Mouse (Mus musculus) intestine, embryonic 14.5 days (tissue): ENCODE results near the gene Nectin2. TPM values are rescaled to one million over a fixed set of nuclear protein-coding genes. Genes with fewer than 3 reads are reported as not detected.
"Not testable (repeated sequence)": the region's sequence is repeated elsewhere in the genome, so short reads cannot be mapped to it uniquely, and the experiment has no call there.

Experiments
- ATAC-seq: fragments of 200-750 bp; cut with Nextera tagmentation; replicated peaks from 2 replicates; pipeline ENCODE4 v1.8.0; 2017; ENCODE audit warnings: low read depth, moderate number of reproducible peaks, moderate TSS enrichment, moderate library complexity; ENCODE audit not compliant: low FRiP score, low TSS enrichment
- DNase-seq: peaks from one replicate; pipeline ENCODE4 v3.0.0-alpha.2; 2018; ENCODE audit warnings: low spot score
- H3K27ac ChIP-seq: fragments of 300-500 bp; sonication (generic); 2 replicates; pipeline ENCODE4 v1.5.1; 2014; ENCODE audit warnings: low read depth, mild to moderate bottlenecking, control low read depth
- H3K27me3 ChIP-seq: fragments of 300-500 bp; sonication (generic); replicated peaks from 2 replicates; pipeline ENCODE4 v1.6.1; 2014; ENCODE audit warnings: low read length, control low read depth; ENCODE audit not compliant: control insufficient read depth, insufficient read depth
- H3K36me3 ChIP-seq: fragments of 300-500 bp; sonication (generic); 2 replicates; pipeline ENCODE4 v1.6.1; 2014; ENCODE audit warnings: low read length, control low read depth; ENCODE audit not compliant: control insufficient read depth, insufficient read depth
- H3K4me1 ChIP-seq: fragments of 300-500 bp; sonication (generic); replicated peaks from 2 replicates; pipeline ENCODE4 v1.6.1; 2014; ENCODE audit warnings: low read length, control low read depth, mixed read lengths; ENCODE audit not compliant: control insufficient read depth, insufficient read depth
- H3K4me2 ChIP-seq: fragments of 300-500 bp; sonication (generic); 2 replicates; pipeline ENCODE4 v1.6.1; 2014; ENCODE audit warnings: low read length
- H3K4me3 ChIP-seq: fragments of 300-500 bp; sonication (generic); 2 replicates; pipeline ENCODE4 v1.5.1; 2014; ENCODE audit warnings: low read depth, low read length, control low read depth, mixed read lengths
- H3K9ac ChIP-seq: fragments of 300-500 bp; sonication (generic); 2 replicates; pipeline ENCODE4 v1.6.1; 2014; ENCODE audit warnings: mild to moderate bottlenecking, low read length
- H3K9me3 ChIP-seq: fragments of 300-500 bp; sonication (generic); 2 replicates; pipeline ENCODE4 v1.6.1; 2016; ENCODE audit warnings: low read length, control low read depth; ENCODE audit not compliant: control insufficient read depth
- WGBS: fragments of 180-500 bp; shearing (Covaris S2); extraction: QIAGEN DNeasy Blood & Tissue Kit; methylation state at CpG from one replicate; pipeline ENCODE4 v1.1.7; 2014; 5-methylcytosine and 5-hydroxymethylcytosine counted together
- polyA plus RNA-seq: library from polyadenylated mRNA; unstranded; fragments of >200 nt; fragmentation: Nextera tagmentation; extraction: Ambion mirVana; gene quantifications from 2 replicates; pipeline ENCODE4 v1.2.1, GENCODE M21; 2014

Gene Nectin2
- polyA plus RNA-seq, 1 experiment from 2014 or later, result 136 TPM

- DNase-seq, ATAC-seq: not testable (repeated sequence)
These were observed 63.2 kb downstream of the Nectin2 start for GRCm38 (mm10) chr7:19686927-19687583.

DNA sequence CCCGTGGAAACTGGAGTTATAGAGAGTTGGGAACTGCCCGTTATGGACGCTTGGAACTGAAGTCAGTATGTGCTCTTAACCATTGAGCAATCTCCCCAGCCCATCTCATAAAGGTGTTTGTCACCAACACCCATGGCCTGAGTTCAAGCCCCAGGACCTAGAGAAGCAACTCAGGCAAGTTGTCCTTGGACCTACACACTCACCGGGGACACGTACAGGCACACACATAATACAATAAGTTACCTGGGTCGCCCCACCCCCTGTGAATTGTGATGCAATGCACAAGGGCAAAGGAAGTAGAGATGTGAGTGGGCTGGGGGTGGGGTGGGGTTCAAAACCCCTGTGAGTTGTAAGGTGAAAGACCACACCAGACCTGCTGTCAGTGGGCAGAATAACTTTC lies 63.8 kb downstream of the Nectin2 start:
- ATAC-seq (no peak), DNase-seq (no peak)
- H3K4me1 ChIP-seq, result no peaks in the 10 kb centered on the region
- no peaks in the 10 kb centered on the region for H3K27me3 ChIP-seq
- no peaks in the 10 kb centered on the region for H3K9me3 ChIP-seq
- WGBS, result 79% methylated on average over 6 of the region's 6 CpGs
- H3K4me3 ChIP-seq, result no peak overlapping the region
- H3K27ac ChIP-seq, result no peak overlapping the region
- H3K36me3 ChIP-seq, result no peaks in the 10 kb centered on the region
- H3K9ac ChIP-seq, result no peak overlapping the region
- H3K4me2 ChIP-seq, result no peak overlapping the region

More at GRCm38 (mm10) chr7:19686927-19687583, 63.2 kb downstream of the Nectin2 start:
- H3K27ac ChIP-seq, H3K4me3 ChIP-seq, H3K4me1 ChIP-seq, H3K36me3 ChIP-seq, H3K27me3 ChIP-seq, H3K4me2 ChIP-seq, H3K9me3 ChIP-seq, H3K9ac ChIP-seq: not testable (repeated sequence)
- 74% methylated on average over 8 of the region's 8 CpGs for WGBS

- Histone ChIP-seq H3K9me3 (no peaks in the 10 kb centered on the region), H3K27ac (no peak overlapping the region), H3K36me3 (no peaks in the 10 kb centered on the region), H3K4me2 (no peak overlapping the region), H3K9ac (no peak overlapping the region), H3K27me3 (no peaks in the 10 kb centered on the region), H3K4me3 (no peak overlapping the region), H3K4me1 (no peaks in the 10 kb centered on the region)
- DNase-seq, result no peak
- WGBS, result 50% methylated on average over 4 of the region's 4 CpGs
- ATAC-seq, result no peak
These were observed 64.9 kb downstream of the Nectin2 start for GRCm38 (mm10) chr7:19685374-19685773.

DNA sequence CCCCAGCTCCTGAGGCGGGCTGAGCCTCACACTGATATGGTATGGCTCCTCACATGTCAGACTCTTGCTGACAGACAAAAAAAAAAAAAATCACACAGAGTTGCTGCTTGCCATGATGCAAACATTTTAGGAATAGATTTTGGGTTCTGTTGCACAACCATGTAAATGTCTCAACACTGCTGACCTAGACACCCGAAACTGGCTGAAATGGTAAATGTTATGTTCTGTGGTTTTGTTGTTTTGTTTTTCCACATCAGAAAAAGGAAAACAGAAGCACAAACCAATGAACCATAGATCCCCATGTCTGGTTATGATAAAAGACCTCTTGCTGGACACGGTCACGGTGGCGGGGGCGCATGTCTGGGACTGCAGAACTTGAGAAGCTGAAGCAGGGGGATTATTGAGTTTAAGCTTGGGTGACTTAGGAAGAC lies 66.5 kb downstream of the Nectin2 start:
- Histone ChIP-seq H3K4me1 (no peaks in the 10 kb centered on the region), H3K27me3 (no peaks in the 10 kb centered on the region), H3K9ac (no peak overlapping the region), H3K4me2 (no peak overlapping the region), H3K27ac (no peak overlapping the region), H3K4me3 (no peak overlapping the region), H3K36me3 (no peaks in the 10 kb centered on the region), H3K9me3 (no peaks in the 10 kb centered on the region)
- ATAC-seq (no peak), DNase-seq (no peak)
- WGBS, result 89% methylated on average over 6 of the region's 6 CpGs

DNA sequence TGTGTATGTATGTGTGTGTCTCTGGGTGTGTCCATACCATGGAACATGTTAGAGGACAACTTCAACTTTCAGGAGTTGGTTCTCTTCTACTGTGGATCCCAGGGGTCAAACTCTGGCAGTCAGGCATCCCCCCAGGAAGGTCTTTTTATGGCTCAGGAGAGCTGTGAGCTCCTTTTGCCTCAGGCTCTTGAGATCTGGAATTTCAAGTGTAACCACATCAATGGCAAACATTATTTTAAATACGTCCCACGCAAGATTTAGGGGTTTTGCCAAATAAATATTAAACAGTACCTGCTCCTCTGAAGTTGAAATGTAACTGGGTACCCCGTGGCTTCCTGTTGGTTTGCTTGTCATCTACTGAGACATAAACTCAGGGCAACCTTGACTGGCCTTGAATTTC lies 67.3 kb downstream of the Nectin2 start:
- Histone ChIP-seq H3K9ac (no peak overlapping the region), H3K4me2 (no peak overlapping the region), H3K27ac (no peak overlapping the region), H3K4me1 (no peaks in the 10 kb centered on the region), H3K27me3 (no peaks in the 10 kb centered on the region), H3K9me3 (no peaks in the 10 kb centered on the region), H3K36me3 (no peaks in the 10 kb centered on the region), H3K4me3 (no peak overlapping the region)
- 66% methylated on average over 3 of the region's 3 CpGs for WGBS
- no peak for DNase-seq
- ATAC-seq, result no peak

- WGBS, result 63% methylated on average over 8 of the region's 8 CpGs
These were observed 69.0 kb downstream of the Nectin2 start, which contains the start of the genes Gm44805 and Apoc4 for GRCm38 (mm10) chr7:19681202-19681694. Gene Gm44805, minus strand, starts transcription at chr7:19681423. Gene Apoc4, minus strand, starts transcription at chr7:19681479.

GRCm38 (mm10) chr7:19680702-19681101 lies 69.6 kb downstream of the Nectin2 start:
- Histone ChIP-seq H3K4me1 (no peaks in the 10 kb centered on the region), H3K9me3 (no peaks in the 10 kb centered on the region), H3K4me3 (no peak overlapping the region), H3K36me3 (no peaks in the 10 kb centered on the region), H3K27me3 (no peaks in the 10 kb centered on the region), H3K9ac (no peak overlapping the region), H3K27ac (no peak overlapping the region), H3K4me2 (no peak overlapping the region)
- ATAC-seq, result no peak
- DNase-seq, result no peak
- 86% methylated on average over 2 of the region's 2 CpGs for WGBS

More at GRCm38 (mm10) chr7:19681202-19681694, 69.0 kb downstream of the Nectin2 start, which contains the start of the genes Gm44805 and Apoc4:
- no peaks in the 10 kb centered on the region for H3K9me3 ChIP-seq
- no peaks in the 10 kb centered on the region for H3K4me1 ChIP-seq
- no peaks in the 10 kb centered on the region for H3K36me3 ChIP-seq
- H3K4me3 ChIP-seq, result no peak within 1 kb of the TSS
- H3K9ac ChIP-seq, result no peak within 1 kb of the TSS
- ATAC-seq (no peak), DNase-seq (no peak)
- H3K4me2 ChIP-seq, result no peak within 1 kb of the TSS
- H3K27ac ChIP-seq, result no peak within 1 kb of the TSS
- no peaks in the 10 kb centered on the region for H3K27me3 ChIP-seq

DNA sequence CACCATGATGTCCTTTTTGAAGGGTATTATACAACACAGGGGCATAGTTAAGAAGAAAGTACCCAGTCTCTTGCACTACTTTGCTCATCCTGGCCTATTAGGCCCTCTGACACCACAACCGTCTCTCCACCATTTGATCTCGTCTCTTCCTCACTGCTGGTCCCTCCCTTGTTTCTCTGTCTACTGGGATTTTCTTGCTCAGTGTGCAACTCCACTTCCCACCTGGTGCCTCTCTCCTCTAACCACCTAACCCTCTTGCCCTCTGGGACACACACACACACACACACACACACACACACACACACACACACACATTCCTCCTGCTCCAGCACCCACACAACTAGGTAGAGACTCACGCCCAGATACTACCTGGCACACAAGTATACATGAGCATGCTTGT lies 71.4 kb downstream of the Nectin2 start:
- WGBS, result 84% methylated on average over 3 of the region's 3 CpGs
- H3K9ac ChIP-seq, result no peak overlapping the region
- no peaks in the 10 kb centered on the region for H3K4me1 ChIP-seq
- ATAC-seq (no peak), DNase-seq (no peak)
- H3K4me3 ChIP-seq, result no peak overlapping the region
- H3K9me3 ChIP-seq, result no peaks in the 10 kb centered on the region
- H3K4me2 ChIP-seq, result no peak overlapping the region
- H3K36me3 ChIP-seq, result no peaks in the 10 kb centered on the region
- no peak overlapping the region for H3K27ac ChIP-seq
- no peaks in the 10 kb centered on the region for H3K27me3 ChIP-seq

- Histone ChIP-seq H3K4me1 (no peaks in the 10 kb centered on the region), H3K4me2 (no peak within 1 kb of the TSS), H3K27me3 (no peaks in the 10 kb centered on the region), H3K4me3 (no peak within 1 kb of the TSS), H3K9me3 (no peaks in the 10 kb centered on the region), H3K36me3 (no peaks in the 10 kb centered on the region), H3K27ac (no peak within 1 kb of the TSS), H3K9ac (no peak within 1 kb of the TSS)
- 64% methylated on average over 8 of the region's 8 CpGs for WGBS
- DNase-seq, result no peak
- ATAC-seq, result no peak; the same call in 1 of the 2 replicates
These were observed 72.4 kb downstream of the Nectin2 start, which contains the start of gene Apoc2 for GRCm38 (mm10) chr7:19677872-19678271. Gene Apoc2, minus strand, starts transcription at chr7:19677941.
